Mouse (Mus musculus) cortical plate, adult 2 months (tissue): Measurements from ENCODE around the gene Fastkd3. TPM values are rescaled to one million over a fixed set of nuclear protein-coding genes. Genes with fewer than 3 reads are reported as not detected.

ENCODE experiments used
- H3K27ac ChIP-seq: fragments of 200-500 bp; 2 replicates; pipeline ENCODE4 v1.5.1; 2012; ENCODE audit warnings: low read length, control low read depth, inconsistent platforms; ENCODE audit not compliant: insufficient read depth
- H3K4me1 ChIP-seq: fragments of 200-500 bp; 2 replicates; pipeline ENCODE4 v1.6.1; 2011; ENCODE audit warnings: low read length; ENCODE audit not compliant: control insufficient read depth, insufficient read depth
- H3K4me3 ChIP-seq: fragments of 200-500 bp; 2 replicates; pipeline ENCODE4 v1.5.1; 2011; ENCODE audit warnings: mild to moderate bottlenecking, low read length, control low read depth; ENCODE audit not compliant: insufficient read depth
- CTCF ChIP-seq: fragments of 200-500 bp; IDR thresholded peaks from 2 replicates; pipeline ENCODE4 v1.5.1; 2011; ENCODE audit warnings: mild to moderate bottlenecking, control low read depth, low read length; ENCODE audit not compliant: insufficient read depth; ENCODE audit errors: extremely low read depth
- POLR2A ChIP-seq: fragments of 200-500 bp; IDR thresholded peaks from 2 replicates; pipeline ENCODE4 v1.6.1; 2011; ENCODE audit warnings: mild to moderate bottlenecking, low read length, control low read depth; ENCODE audit not compliant: insufficient read depth; ENCODE audit errors: extremely low read depth
- polyA plus RNA-seq: library from polyadenylated mRNA; depleted of rRNA; stranded (reverse); fragments of >200 nt; gene quantifications from 2 replicates; pipeline ENCODE4 v1.2.3, GENCODE M21; 2012

The Fastkd3 gene
- polyA plus RNA-seq, 1 experiment, result 16.3 TPM

DNA sequence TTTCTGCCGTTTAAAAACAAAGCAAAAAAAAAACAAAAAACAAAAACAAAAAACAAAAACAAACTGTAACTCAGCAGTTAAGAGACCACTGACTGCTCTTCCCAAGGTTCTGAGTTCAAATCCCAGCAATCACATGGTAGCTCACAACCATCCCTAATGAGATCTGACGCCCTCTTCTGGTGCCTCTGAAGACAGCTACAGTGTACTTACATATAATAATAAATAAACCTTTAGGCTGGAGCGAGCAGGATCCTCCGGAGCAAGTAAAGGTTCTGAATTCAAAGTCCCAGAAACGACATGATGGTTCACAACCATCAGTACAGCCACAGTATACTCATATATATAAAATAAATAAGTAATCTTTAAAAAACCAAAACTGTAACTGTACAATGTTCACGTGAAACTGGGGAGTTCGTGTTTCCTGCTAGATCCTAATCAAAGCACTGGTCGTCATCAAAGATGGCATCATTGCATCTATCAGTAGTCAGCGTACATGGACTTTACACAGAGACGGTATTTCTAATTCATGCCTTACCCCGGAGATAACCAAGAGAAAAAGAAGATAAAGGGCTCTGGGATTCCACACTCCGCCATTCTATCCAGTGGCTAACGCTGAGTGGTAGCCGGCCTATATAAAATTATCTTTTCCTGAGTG, 821 bp upstream of the Fastkd3 start:
- Histone ChIP-seq H3K27ac (no peak overlapping the region), H3K4me3 (peak overlapping the region; percentile 88), H3K4me1 (peaks cover 2% of the 10 kb centered on the region)
- TF ChIP-seq CTCF, result no peak
- no peak for TF ChIP-seq POLR2A

DNA sequence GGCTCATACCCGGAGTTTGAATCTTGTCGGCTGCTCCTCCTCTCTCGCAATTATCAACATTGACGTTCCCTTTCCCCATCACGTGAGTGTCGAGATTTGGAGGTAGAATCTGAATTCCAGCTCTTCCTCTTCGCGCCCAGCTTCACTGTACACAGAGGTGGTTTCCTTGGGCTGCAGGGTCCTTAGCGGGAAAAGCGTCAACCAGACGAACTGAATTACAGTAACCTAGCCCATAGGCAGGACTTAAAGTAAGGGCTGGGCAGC, 415 bp downstream of the Fastkd3 start:
- 0 out of 2 replicates have a peak overlapping the region, but pooled peaks have one; percentile 22 for H3K27ac ChIP-seq
- H3K4me3 ChIP-seq, result peak overlapping the region; percentile 88
- no peak for TF ChIP-seq CTCF
- no peak for TF ChIP-seq POLR2A
- H3K4me1 ChIP-seq, result peaks cover 2% of the 10 kb centered on the region

DNA sequence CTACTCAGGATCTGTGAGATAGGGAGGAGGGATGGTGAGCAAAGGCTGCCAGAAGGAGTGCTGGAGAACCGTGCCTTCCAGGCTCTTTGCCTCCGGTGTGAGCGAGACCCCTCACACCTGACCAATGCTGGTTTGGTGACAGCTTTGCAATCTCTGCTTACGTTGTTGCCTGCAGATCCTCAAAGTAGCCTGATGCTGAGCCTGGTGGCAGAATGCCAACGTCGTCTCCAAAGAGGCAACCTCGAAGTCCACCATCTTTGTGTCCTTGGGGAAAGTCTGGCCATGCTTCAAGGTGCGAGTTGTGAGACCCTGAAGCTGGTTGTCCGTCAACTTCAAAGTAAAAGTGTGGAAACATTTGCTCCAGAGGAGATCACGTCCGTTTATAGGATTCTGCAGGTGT, 1.9 kb downstream of the Fastkd3 start:
- TF ChIP-seq POLR2A (no peak), CTCF (no peak)
- no peak overlapping the region for H3K4me3 ChIP-seq
- H3K4me1 ChIP-seq, result peaks cover 2% of the 10 kb centered on the region
- H3K27ac ChIP-seq, result no peak overlapping the region

DNA sequence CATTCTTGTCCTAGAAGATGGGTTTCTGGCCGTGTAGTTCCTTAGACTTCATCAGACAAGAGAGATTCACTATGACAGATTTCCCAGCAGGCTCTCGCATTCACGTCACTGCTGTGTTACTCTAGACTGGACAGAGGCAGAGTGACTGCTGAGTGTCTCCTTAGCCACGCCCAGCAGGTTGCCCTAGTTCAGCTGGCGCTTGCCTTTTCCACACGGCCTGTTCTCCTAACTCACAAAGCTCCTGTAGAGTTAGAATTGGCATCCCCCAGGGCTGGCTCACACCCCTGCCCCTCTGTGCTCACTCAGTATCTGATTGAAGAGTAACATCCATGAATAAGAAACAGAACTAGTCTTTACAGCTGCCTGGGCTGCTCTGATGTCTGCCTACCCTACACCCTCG, 3.4 kb downstream of the Fastkd3 start:
- Histone ChIP-seq H3K4me1 (peaks cover 2% of the 10 kb centered on the region), H3K4me3 (no peak overlapping the region), H3K27ac (no peak overlapping the region)
- TF ChIP-seq CTCF, result no peak
- no peak for TF ChIP-seq POLR2A

DNA sequence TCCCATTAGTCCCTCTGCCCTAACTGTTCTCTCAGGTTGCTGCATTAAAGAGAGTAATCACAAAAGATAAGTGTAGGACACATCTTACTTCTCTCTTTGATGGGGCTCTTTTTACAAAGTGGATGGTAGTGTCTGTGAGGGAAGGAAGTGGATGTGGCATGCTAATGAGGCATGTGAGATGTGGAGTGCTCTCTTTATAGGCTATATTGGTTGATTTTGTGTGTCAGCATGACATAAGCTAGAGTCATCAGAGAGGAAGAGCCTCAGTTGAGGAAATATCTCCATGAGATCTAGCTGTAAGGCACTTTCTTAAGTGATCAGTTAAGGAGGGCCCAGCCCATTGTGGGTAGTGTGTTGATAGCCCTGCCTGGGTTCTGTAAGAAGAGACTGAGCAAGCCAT, 6.3 kb downstream of the Fastkd3 start:
- TF ChIP-seq POLR2A (no peak), CTCF (no peak)
- H3K4me3 ChIP-seq, result no peak overlapping the region
- H3K4me1 ChIP-seq, result peaks cover 2% of the 10 kb centered on the region; the same call in 1 of the 2 replicates
- H3K27ac ChIP-seq, result no peak overlapping the region

DNA sequence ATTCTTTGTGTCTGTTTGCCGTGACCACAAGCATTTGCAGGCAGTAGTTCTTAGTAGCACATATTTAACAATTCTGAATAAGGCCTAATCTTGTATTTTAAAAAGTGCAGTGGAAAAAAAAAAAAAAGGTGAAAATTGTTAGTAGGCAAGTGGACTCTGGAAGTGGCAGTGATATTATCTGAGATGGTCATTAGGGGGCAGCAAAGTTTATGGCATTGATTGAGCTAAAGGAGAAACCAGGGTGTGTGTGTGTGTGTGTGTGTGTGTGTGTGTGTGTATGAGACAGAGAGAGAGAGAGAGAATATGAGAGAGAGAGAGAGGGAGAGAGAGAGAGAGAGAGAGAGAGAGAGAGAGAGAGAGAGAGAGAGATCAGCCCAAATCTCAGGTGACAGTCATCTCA, 11.8 kb downstream of the Fastkd3 start:
- no peak for TF ChIP-seq POLR2A
- Histone ChIP-seq H3K4me3 (no peak overlapping the region), H3K4me1 (peaks cover 4% of the 10 kb centered on the region; the same call in 1 of the 2 replicates), H3K27ac (no peak overlapping the region)

DNA sequence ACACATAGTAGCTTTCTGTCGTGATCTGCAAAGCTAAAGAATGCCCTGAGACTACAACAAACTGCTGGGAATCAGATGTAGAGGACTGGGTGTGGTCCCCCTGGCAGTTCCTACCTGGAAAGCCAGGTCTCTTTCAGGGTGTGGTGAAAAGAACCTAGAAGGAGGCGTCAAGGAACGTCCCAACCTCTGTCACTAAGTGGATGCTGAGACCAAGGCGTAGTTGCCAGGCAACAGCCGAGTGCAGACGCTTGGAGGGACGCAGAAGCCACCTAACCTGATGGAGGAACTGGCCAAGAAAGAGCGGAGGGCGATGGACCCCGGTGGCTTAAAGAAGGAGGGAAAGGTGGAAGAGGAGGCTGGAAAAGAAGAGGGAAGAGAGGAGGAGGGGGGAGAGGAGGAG, 15.2 kb downstream of the Fastkd3 start, which contains the start of gene 1700001L19Rik:
Gene 1700001L19Rik, plus strand, starts transcription at position 223 of the 400 bp plus-strand sequence.
- no peak within 1 kb of the TSS for H3K27ac ChIP-seq
- no peak for TF ChIP-seq CTCF
- TF ChIP-seq POLR2A, result no peak
- H3K4me1 ChIP-seq, result peaks cover 5% of the 10 kb centered on the region; the same call in 1 of the 2 replicates
- peak within 1 kb of the TSS; percentile 91 for H3K4me3 ChIP-seq

DNA sequence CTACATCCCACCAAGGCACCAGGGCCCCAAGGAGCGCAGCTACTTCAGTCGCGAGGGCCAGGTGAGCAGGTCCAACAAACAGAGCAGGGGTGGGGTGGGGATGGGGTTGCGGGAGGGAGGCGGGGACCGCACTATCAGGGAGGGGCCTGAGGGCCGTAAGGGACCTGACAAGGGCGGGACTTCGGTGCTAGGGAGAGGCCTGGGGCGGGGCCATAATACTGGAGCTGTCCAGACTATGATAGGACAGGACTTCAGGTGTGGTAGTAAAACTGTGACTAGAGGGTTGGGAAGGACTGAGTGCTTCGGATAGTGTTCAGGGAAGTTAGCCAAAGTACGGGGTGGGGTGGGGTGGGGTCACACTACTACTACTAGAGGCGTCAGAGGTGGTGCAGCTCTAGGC, 15.6 kb downstream of the Fastkd3 start:
- H3K4me3 ChIP-seq, result peak overlapping the region; percentile 91
- H3K27ac ChIP-seq, result no peak overlapping the region

DNA sequence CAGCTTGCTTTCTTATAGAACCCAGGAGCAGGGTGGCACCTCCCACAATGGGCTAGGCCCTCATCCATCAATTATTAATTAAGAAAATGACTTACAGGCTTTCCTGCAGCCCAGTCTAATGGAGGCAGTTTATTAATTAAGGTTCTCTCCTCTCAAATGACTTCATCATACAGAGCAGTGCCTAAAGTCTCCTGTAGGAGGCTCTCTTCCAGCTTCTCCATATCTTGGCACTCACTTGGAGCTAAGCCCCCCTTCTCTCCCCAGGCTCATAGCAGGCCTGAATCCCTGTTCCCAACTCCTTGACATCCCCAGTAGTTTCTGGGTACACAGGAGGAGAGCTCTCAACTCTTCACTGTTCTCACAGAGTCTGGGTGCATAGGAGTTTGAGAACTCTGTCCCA, 16.9 kb downstream of the Fastkd3 start:
- Histone ChIP-seq H3K4me3 (no peak overlapping the region), H3K27ac (no peak overlapping the region), H3K4me1 (peaks cover 11% of the 10 kb centered on the region)
- TF ChIP-seq POLR2A (no peak), CTCF (no peak)

More for the DNA sequence above, 15.6 kb downstream of the Fastkd3 start:
- no peak for TF ChIP-seq POLR2A
- no peak for TF ChIP-seq CTCF
- peaks cover 8% of the 10 kb centered on the region for H3K4me1 ChIP-seq

DNA sequence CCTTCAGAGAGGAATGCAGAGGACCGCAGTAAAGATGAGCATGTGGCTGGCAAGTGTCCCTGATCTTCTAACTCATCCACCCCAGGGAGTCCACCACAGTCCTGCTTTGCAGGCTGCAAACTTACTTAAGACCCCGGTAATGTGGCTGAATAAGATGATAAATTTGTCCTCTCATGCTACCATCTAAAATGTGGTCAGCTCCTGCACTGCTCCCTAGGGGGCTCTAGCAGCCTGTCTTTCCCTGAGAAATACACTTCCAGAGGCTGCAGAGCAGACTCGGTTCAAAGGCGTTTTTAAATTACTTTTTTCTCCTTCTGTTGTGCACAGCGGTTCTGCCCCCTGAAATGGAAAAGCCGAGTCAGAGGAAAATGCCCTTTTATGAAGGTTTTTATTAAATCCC, 19.1 kb downstream of the Fastkd3 start:
- H3K4me3 ChIP-seq, result no peak overlapping the region
- peaks cover 11% of the 10 kb centered on the region for H3K4me1 ChIP-seq
- TF ChIP-seq CTCF, result peak; percentile 68
- TF ChIP-seq POLR2A, result no peak
- H3K27ac ChIP-seq, result no peak overlapping the region

DNA sequence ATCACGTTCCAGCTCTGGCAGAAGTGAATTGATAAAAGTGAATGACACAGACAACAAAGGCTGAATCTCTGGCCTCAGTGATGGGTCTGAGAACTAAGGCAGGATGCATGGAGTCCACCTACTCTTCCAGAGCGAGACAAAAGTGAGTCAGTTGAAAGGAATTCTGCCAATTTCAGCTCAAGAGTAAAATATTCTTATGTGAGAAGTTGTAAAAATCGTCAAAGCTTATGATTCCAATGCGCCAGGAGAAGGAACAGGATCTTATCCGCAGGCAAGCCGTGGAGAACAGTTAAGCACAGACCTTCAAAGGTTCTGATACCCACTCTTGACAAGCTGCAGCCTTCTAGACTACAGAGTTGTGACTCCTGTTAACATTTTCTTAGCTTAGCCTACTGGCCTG, 21.1 kb downstream of the Fastkd3 start:
- TF ChIP-seq POLR2A, result no peak
- no peak for TF ChIP-seq CTCF
- Histone ChIP-seq H3K4me1 (peaks cover 8% of the 10 kb centered on the region), H3K4me3 (no peak overlapping the region), H3K27ac (no peak overlapping the region)
